15 mouse cellular contexts compared by ENCODE assay signal in genomic region chr2:18734394-18735127, GRCm38 (mm10). TPM values are rescaled to one million over a fixed set of nuclear protein-coding genes. Genes with fewer than 3 reads are reported as not detected.
DNase-seq lines count a peak whose midpoint lies in the region; ATAC-seq and TF ChIP-seq lines count a peak whose summit lies in the region.
"Had no signal": no experiment of that assay in that cellular context is flagged by ENCODE, and none has a peak within 500 bp of the region (broad histone marks: within the 10 kb centered on the region; RNA-seq: fewer than 3 reads in every experiment).

No protein-coding gene starts in this region.

- no peak overlapping the region for H3K4me2 ChIP-seq in hindbrain, embryonic 14.5 days (replicated peaks)
- no peak overlapping the region for H3K4me2 ChIP-seq in midbrain, postnatal 0 days (ENCODE audit: low read depth, low read length, poor library complexity, severe bottlenecking)
- H3K4me2 ChIP-seq: lung, embryonic 15.5 days; neural tube, embryonic 13.5 days had no signal

- peaks cover 30% of the 10 kb centered on the region for H3K4me1 ChIP-seq in hindbrain, embryonic 10.5 days (replicated peaks)
- peaks cover 8% of the 10 kb centered on the region; the same call in 1 of the 2 replicates for H3K4me1 ChIP-seq in hindbrain, embryonic 14.5 days (replicated peaks; ENCODE audit: control insufficient read depth, insufficient read depth, low read length)
- no peaks in the 10 kb centered on the region for H3K4me1 ChIP-seq in midbrain, postnatal 0 days (ENCODE audit: insufficient read depth, low read length)
- H3K4me1 ChIP-seq: lung, embryonic 15.5 days had no signal

- no peak for ATAC-seq in hindbrain, embryonic 14.5 days (ENCODE audit: low FRiP score)
- ATAC-seq in midbrain, postnatal 0 days (ENCODE audit: low FRiP score), result no peak
- ATAC-seq: forebrain, embryonic 16.5 days had no signal

- H3K9me3 ChIP-seq in hindbrain, embryonic 10.5 days, result no peaks in the 10 kb centered on the region
- H3K9me3 ChIP-seq in hindbrain, embryonic 14.5 days (ENCODE audit: control insufficient read depth, low read length), result no peaks in the 10 kb centered on the region
- no peaks in the 10 kb centered on the region for H3K9me3 ChIP-seq in midbrain, postnatal 0 days (ENCODE audit: low read length)
- H3K9me3 ChIP-seq: G1E; lung, embryonic 15.5 days; neural tube, embryonic 13.5 days had no signal

- peak; percentile 34; the same call in 1 of the 2 replicates for TF ChIP-seq CTCF in midbrain, postnatal 0 days (IDR thresholded peaks at IDR 0.05)

- no peak for DNase-seq in hindbrain, embryonic 10.5 days (ENCODE audit: low spot score)
- DNase-seq in hindbrain, embryonic 14.5 days (ENCODE audit: low spot score), result no peak
- peak; percentile 8 to 12 for DNase-seq in B cell, adult 2 months
- DNase-seq in c-Kit-positive CD71-positive TER-119-negative erythroid progenitor cells, embryonic 14.5 days (ENCODE audit: low read depth), result peak; percentile 8
- DNase-seq in midbrain, postnatal 0 days (ENCODE audit: low spot score), result no peak
- DNase-seq in cerebellum, postnatal 14 days, result no peak
- no peak for DNase-seq in frontal cortex, adult 2 months (ENCODE audit: extremely low spot score in 1 of 2, low spot score in 1 of 2)
- DNase-seq in adrenal gland, postnatal 4 days (ENCODE audit: low spot score in 2 of 2), result no peak
- DNase-seq: adrenal gland, postnatal 10 days; cerebellum, postnatal 10 days; right cerebral cortex, postnatal 25 days had no signal

- H3K27ac ChIP-seq in hindbrain, embryonic 10.5 days, result peak overlapping the region; percentile 64
- no peak overlapping the region for H3K27ac ChIP-seq in hindbrain, embryonic 14.5 days
- H3K27ac ChIP-seq in midbrain, postnatal 0 days (ENCODE audit: low read depth, low read length), result no peak overlapping the region
- H3K27ac ChIP-seq: lung, embryonic 15.5 days; neural tube, embryonic 13.5 days had no signal

- H3K9ac ChIP-seq in hindbrain, embryonic 14.5 days, result no peak overlapping the region
- no peak overlapping the region for H3K9ac ChIP-seq in midbrain, postnatal 0 days (replicated peaks; ENCODE audit: low read length, poor library complexity, severe bottlenecking)
- H3K9ac ChIP-seq: lung, embryonic 15.5 days; neural tube, embryonic 13.5 days had no signal

- H3K27me3 ChIP-seq in hindbrain, embryonic 10.5 days (ENCODE audit: insufficient read depth, poor library complexity, severe bottlenecking), result no peaks in the 10 kb centered on the region
- H3K27me3 ChIP-seq in hindbrain, embryonic 14.5 days (ENCODE audit: control insufficient read depth, insufficient read depth, low read length), result no peaks in the 10 kb centered on the region
- no peaks in the 10 kb centered on the region for H3K27me3 ChIP-seq in midbrain, postnatal 0 days (ENCODE audit: insufficient read depth, low read length)
- H3K27me3 ChIP-seq: lung, embryonic 15.5 days; neural tube, embryonic 13.5 days had no signal

- H3K4me3 ChIP-seq in hindbrain, embryonic 10.5 days, result no peak overlapping the region
- H3K4me3 ChIP-seq in hindbrain, embryonic 14.5 days (replicated peaks; ENCODE audit: low read length), result no peak overlapping the region
- no peak overlapping the region for H3K4me3 ChIP-seq in midbrain, postnatal 0 days (ENCODE audit: low read depth, low read length)
- H3K4me3 ChIP-seq: lung, embryonic 15.5 days; neural tube, embryonic 13.5 days had no signal

- 41% methylated on average over 5 of the region's 5 CpGs for WGBS in hindbrain, embryonic 10.5 days
- WGBS in hindbrain, embryonic 14.5 days, result 40% methylated on average over 5 of the region's 5 CpGs
- 30% methylated on average over 5 of the region's 5 CpGs for WGBS in midbrain, postnatal 0 days

- H3K36me3 ChIP-seq in hindbrain, embryonic 10.5 days, result no peaks in the 10 kb centered on the region
- no peaks in the 10 kb centered on the region for H3K36me3 ChIP-seq in hindbrain, embryonic 14.5 days (replicated peaks; ENCODE audit: control insufficient read depth, insufficient read depth)
- H3K36me3 ChIP-seq in midbrain, postnatal 0 days (ENCODE audit: insufficient read depth, low read length), result no peaks in the 10 kb centered on the region
- H3K36me3 ChIP-seq: G1E; lung, embryonic 15.5 days; neural tube, embryonic 13.5 days had no signal

RNA-seq across cellular contexts. Expression of gene Spag6, which starts 40.7 kb away (rescaled TPM):
- 0.46 and 0.59 TPM in 2 replicates for polyA plus RNA-seq in hindbrain, embryonic 10.5 days (2016; fragmentation: Nextera tagmentation; extraction: Ambion mirVana)
- 0.11 TPM in 1 of 2 replicates, not detected in the other for polyA plus RNA-seq in hindbrain, embryonic 14.5 days (2014; fragmentation: Nextera tagmentation; extraction: Ambion mirVana)
- not detected in 2 replicates for total RNA-seq in midbrain, postnatal 0 days (2014; rRNA removed)
- not detected in 2 replicates for polyA plus RNA-seq in midbrain, postnatal 0 days (2015; fragmentation: Nextera tagmentation; extraction: Ambion mirVana)
- 4.1 and 5.0 TPM in 2 replicates for polyA plus RNA-seq in frontal cortex, adult 2 months (2012; rRNA removed)
- 1 to 10 TPM; 1.2 to 1.4 TPM for total RNA-seq in adrenal gland, postnatal 4 days (2021)
- polyA plus RNA-seq: forebrain, embryonic 16.5 days; neural tube, embryonic 13.5 days had no signal

RNA-seq across cellular contexts. Expression of gene Bmi1, which starts 57.7 kb away (rescaled TPM):
- polyA plus RNA-seq in hindbrain, embryonic 10.5 days (2016; fragmentation: Nextera tagmentation; extraction: Ambion mirVana), result 25.1 and 26.8 TPM in 2 replicates
- polyA plus RNA-seq in hindbrain, embryonic 14.5 days (2014; fragmentation: Nextera tagmentation; extraction: Ambion mirVana), result 31.3 and 34.3 TPM in 2 replicates
- total RNA-seq in midbrain, postnatal 0 days (2014; rRNA removed), result 49.1 and 64.4 TPM in 2 replicates
- polyA plus RNA-seq in midbrain, postnatal 0 days (2015; fragmentation: Nextera tagmentation; extraction: Ambion mirVana), result 11.5 and 13.1 TPM in 2 replicates
- 51.2 and 52.8 TPM in 2 replicates for polyA plus RNA-seq in frontal cortex, adult 2 months (2012; rRNA removed)
- 10 to 100 TPM; 46.6 to 50.7 TPM for total RNA-seq in adrenal gland, postnatal 4 days (2021)

Comparison
In these comparisons a context has a peak if more than half of its experiments do, and no peak if none do; other contexts are left out.
1. DNase-seq: peak in B cell, adult 2 months (2 of 2) and c-Kit-positive CD71-positive TER-119-negative erythroid progenitor cells, embryonic 14.5 days (single experiment); none in hindbrain, embryonic 10.5 days (single experiment), hindbrain, embryonic 14.5 days (single experiment), midbrain, postnatal 0 days (single experiment), cerebellum, postnatal 14 days (0 of 2), frontal cortex, adult 2 months (0 of 2) and adrenal gland, postnatal 4 days (0 of 2).